Mouse (Mus musculus): ENCODE measurements around the gene Josd2. TPM values are rescaled to one million over a fixed set of nuclear protein-coding genes. Genes with fewer than 3 reads are reported as not detected.

Gene Josd2
- total RNA-seq (2023), result 10 to 100 TPM; 44.5 to 50.4 TPM

GRCm38 (mm10) chr7:44467811-44468411 lies at the start of gene Josd2:
Josd2 (plus strand) TSS chr7:44467980.

GRCm38 (mm10) chr7:44428968-44429521 lies 38.7 kb upstream of the Josd2 start, which contains the start of gene Lrrc4b:
Lrrc4b (plus strand) TSS chr7:44429018.

DNA sequence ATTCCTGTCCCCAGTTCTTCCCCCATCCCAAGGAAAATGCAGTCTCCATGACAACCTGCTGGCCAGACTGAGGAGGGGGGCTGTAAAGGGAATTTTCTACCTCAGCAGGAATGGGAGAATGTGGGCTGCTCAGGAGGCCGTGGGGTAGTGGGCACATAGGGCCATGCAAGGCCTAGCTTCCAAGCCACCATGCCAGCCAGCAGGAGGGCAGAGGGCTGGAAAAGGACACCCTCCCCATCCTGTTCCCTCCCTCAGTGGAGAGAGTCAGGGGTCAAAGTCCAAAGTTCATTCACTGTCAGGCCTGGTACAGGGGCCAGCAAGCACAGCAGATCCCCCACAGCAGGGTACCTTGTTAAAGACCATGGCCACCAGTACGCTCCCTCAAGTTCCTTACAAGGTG lies 2.7 kb upstream of the Josd2 start, which contains the start of gene Aspdh:
Aspdh (plus strand) TSS at position 281 of the 400 bp plus-strand sequence.

DNA sequence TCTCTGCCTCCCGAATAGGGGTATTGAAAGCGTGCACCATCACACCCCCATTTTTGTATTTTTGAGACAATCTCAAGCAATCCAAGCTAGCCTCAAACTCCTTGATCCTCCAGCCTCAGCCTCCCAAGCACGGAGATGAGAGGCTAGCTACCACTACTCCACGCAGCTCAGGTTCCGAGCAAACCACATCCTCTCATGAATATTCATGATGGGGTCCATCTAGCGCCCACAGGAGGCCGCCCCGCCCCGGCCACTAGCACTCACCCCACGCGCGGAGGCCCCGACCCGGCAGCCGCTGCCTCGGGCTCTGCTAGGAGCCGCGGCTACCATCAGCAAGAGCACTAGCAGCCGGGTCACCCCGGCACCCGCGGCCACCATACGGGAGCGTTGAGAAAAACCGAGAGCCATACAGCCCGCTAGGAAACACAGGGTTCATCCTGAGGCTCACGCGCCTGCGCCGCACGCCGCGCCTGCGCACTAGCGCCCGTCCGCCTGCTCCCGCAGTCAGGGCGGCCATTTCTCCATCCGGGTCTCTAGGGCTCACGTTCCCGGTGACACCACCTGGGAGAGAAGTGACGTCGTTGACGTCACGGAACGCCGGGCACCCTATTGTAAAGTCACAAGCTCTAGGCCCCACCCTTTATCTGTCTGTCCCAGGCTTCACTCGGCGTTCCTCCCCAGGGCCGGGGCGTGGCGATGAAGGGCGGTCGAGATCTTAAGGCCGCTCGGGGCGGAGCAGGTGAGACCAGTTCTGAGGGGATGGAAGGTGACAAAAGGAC lies 28.4 kb downstream of the Josd2 start, which contains the start of the genes Emc10 and Fam71e1:
Emc10 (minus strand) TSS at position 538 of the 779 bp plus-strand sequence.
Fam71e1 (plus strand) TSS at position 590 of the 779 bp plus-strand sequence.

Other genes with a start within 250 kb of the Josd2 start
- under 1 TPM in 1 of 2 experiments, not detected in 1; 0.52 TPM for gene Klk1, start 242.6 kb upstream of the Josd2 start, total RNA-seq (2023)
- not detected for gene Gm36864, start 231.8 kb upstream of the Josd2 start, total RNA-seq (2023)
- 1 to 10 TPM; 1.6 to 1.9 TPM for gene 1700028J19Rik, start 221.3 kb upstream of the Josd2 start, total RNA-seq (2023)
- 10 to 100 TPM; 56.9 to 61.6 TPM for gene 2410002F23Rik, start 221.3 kb upstream of the Josd2 start, total RNA-seq (2023)
- not detected for gene Acp4, start 210.6 kb upstream of the Josd2 start, total RNA-seq (2023)
- gene Gm15517, start 206.5 kb upstream of the Josd2 start, total RNA-seq (2023), result 1 to 10 TPM in 1 of 2 experiments, not detected in 1; 4.4 TPM
- under 1 TPM; 0.31 to 0.33 TPM for gene Clec11a, start 161.1 kb upstream of the Josd2 start, total RNA-seq (2023)
- 1 to 10 TPM; 1.1 to 1.2 TPM for gene Shank1, start 157.7 kb upstream of the Josd2 start, total RNA-seq (2023)
- gene Syt3, start 83.9 kb upstream of the Josd2 start, total RNA-seq (2023), result 1 to 10 TPM in 1 of 2 experiments, under 1 TPM in 1; 0.89 to 1.4 TPM
- gene 1700008O03Rik, start 82.2 kb upstream of the Josd2 start, total RNA-seq (2023), result 1 to 10 TPM; 1.0 to 1.2 TPM
- gene Lrrc4b, start 39.0 kb upstream of the Josd2 start, total RNA-seq (2023), result not detected
- not detected for gene Aspdh, start 2.6 kb upstream of the Josd2 start, total RNA-seq (2023)
- gene Emc10, start 28.5 kb downstream of the Josd2 start, total RNA-seq (2023), result 10 to 100 TPM; 58.9 to 60.9 TPM
- 1 to 10 TPM; 2.8 to 3.8 TPM for gene Fam71e1, start 28.6 kb downstream of the Josd2 start, total RNA-seq (2023)
- under 1 TPM; 0.13 to 0.27 TPM for gene Mybpc2, start 56.7 kb downstream of the Josd2 start, total RNA-seq (2023)
- gene Spib, start 64.1 kb downstream of the Josd2 start, total RNA-seq (2023), result 1 to 10 TPM; 5.7 to 9.4 TPM
- gene Pold1, start 80.9 kb downstream of the Josd2 start, total RNA-seq (2023), result 10 to 100 TPM; 14.4 to 18.7 TPM
- gene Nr1h2, start 86.0 kb downstream of the Josd2 start, total RNA-seq (2023), result 100 to 1,000 TPM; 256 TPM
- 100 to 1,000 TPM; 353 to 405 TPM for gene Napsa, start 104.4 kb downstream of the Josd2 start, total RNA-seq (2023)
- 1 to 10 TPM; 1.7 to 3.4 TPM for gene Kcnc3, start 122.7 kb downstream of the Josd2 start, total RNA-seq (2023)
- gene Myh14, start 202.9 kb downstream of the Josd2 start, total RNA-seq (2023), result 1 to 10 TPM in 1 of 2 experiments, under 1 TPM in 1; 0.15 to 1.3 TPM
- not detected for gene Izumo2, start 240.8 kb downstream of the Josd2 start, total RNA-seq (2023)

All from monocyte, adult 59 days (primary cell).